Mouse (Mus musculus) spleen, adult 2 months (tissue): ENCODE data around the gene Pstpip1.

Experiments used
- CTCF ChIP-seq: fragments of 200-500 bp; IDR thresholded peaks from 2 replicates; pipeline ENCODE4 v1.5.1; 2011; ENCODE audit warnings: mild to moderate bottlenecking, inconsistent platforms; ENCODE audit not compliant: insufficient read depth, insufficient read length, insufficient replicate concordance; ENCODE audit errors: extremely low read depth
- POLR2A ChIP-seq: fragments of 200-500 bp; IDR thresholded peaks from 2 replicates; pipeline ENCODE4 v1.6.1; 2011; ENCODE audit warnings: low read depth, low read length, inconsistent platforms

DNA sequence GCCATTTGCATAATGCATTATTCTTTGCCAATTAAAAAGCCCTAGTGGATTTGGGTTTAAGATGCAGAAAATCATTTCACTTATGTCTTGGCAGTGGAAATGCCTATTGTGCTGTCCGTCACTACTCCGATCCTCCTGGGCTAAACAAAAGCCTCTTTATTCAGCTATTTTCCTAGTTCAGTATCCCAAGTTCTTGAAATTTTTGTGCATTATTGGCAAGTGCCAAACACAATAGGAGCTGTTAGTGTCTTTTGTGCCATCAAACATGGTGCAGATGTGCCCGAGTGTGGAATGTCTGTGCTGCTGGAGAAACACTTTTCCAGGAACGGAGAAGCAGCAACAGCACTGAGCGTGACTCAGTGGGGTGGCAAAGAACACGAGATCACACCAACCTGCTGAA, 77.9 kb downstream of the Pstpip1 start:
- no peak for TF ChIP-seq CTCF
- TF ChIP-seq POLR2A: no peak
